Mouse (Mus musculus) liver, adult 2 months (tissue): ENCODE data around the gene Ttc39b.

Experiments
- CTCF ChIP-seq: fragments of 200-500 bp; IDR thresholded peaks from 2 replicates; pipeline ENCODE4 v1.5.1; 2011; ENCODE audit warnings: low read depth, low read length, control low read depth
- POLR2A ChIP-seq: fragments of 200-500 bp; IDR thresholded peaks from 2 replicates; pipeline ENCODE4 v1.6.1; 2011; ENCODE audit warnings: low read length, control low read depth; ENCODE audit not compliant: insufficient read depth; ENCODE audit errors: extremely low read depth

DNA sequence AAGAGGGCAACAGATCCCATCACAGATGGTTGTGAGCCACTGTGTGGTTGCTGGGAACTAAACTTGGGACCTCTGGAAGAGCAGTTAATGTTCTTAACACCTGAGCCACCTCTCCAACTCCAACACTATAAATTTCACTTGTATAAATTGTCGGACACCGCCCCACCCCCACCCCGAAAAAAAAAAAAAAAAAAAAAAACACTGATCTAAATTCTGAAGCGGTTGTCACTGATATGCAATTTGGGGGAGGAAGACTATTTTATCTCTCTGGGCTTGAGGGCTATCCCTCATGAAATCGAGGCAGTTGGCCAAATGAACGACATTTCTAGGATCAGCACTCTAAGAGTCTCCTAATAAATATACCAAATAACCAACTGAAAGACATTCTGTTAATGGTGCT is 70.4 kb downstream of the Ttc39b start:
- TF ChIP-seq CTCF (no peak), POLR2A (no peak)
